Mouse (Mus musculus): Measurements from ENCODE around the gene Klrg1. TPM values are rescaled to one million over a fixed set of nuclear protein-coding genes. Genes with fewer than 3 reads are reported as not detected.

Klrg1 gene
- polyA plus RNA-seq, 1 experiment from 2014 or later = not detected

DNA sequence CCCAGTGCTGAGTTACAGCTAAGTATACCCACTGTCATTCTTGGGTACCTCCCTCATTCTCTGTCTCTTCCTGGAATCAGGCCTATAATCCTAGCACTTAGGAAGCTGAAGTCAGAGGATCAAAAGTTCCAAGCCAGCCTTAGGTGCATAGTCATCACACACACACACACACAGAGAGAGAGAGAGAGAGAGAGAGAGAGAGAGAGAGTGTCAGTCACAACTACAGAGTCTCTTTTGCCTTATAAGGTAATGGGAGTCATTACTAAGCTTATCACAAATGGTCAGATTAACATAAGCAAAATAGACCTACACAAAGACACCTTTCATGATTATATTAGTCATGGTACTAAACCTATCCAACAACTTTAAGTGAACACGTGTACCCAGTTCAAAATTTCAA, 6.6 kb upstream of the Klrg1 start:
- H3K4me3 ChIP-seq (ENCODE audit: low read length) = no peak overlapping the region
- no peak for ATAC-seq (replicated peaks; ENCODE audit: extremely low read depth, insufficient read depth, low FRiP score)
- 66% methylated on average over 1 of the region's 1 CpGs for WGBS
- no peak overlapping the region for H3K27ac ChIP-seq (ENCODE audit: low read length)
- H3K27me3 ChIP-seq (ENCODE audit: control insufficient read depth, insufficient read depth, low read length) = no peaks in the 10 kb centered on the region
- no peaks in the 10 kb centered on the region for H3K36me3 ChIP-seq (ENCODE audit: control insufficient read depth, insufficient read depth)
- no peak overlapping the region for H3K4me2 ChIP-seq (ENCODE audit: low read depth, low read length)
- H3K9ac ChIP-seq (ENCODE audit: low read length) = no peak overlapping the region
- H3K9me3 ChIP-seq (replicated peaks; ENCODE audit: control insufficient read depth, low read length) = no peaks in the 10 kb centered on the region
- H3K4me1 ChIP-seq (ENCODE audit: control insufficient read depth, insufficient read depth, low read length) = no peaks in the 10 kb centered on the region

DNA sequence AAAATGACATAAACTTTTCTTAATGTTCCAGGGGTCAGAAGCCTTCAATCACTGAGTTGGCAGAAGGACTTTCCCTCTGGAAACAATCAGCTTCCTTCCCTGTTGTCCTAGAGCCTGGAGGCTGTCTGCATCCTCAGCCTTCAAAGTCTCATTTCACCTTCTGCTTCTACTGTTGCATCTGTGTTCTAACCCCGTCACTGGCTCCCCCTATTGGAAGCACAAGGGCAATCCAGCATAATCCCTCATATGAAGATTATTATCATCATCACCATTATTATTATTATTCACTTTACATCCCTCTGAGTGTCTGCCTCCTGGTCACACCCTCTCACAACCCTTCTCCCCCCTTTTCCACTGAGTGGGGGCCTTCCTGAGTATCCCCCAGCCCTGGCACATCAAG, 5.6 kb upstream of the Klrg1 start:
- Histone ChIP-seq H3K36me3 (ENCODE audit: control insufficient read depth, insufficient read depth) (no peaks in the 10 kb centered on the region), H3K9ac (ENCODE audit: low read length) (no peak overlapping the region), H3K4me2 (ENCODE audit: low read depth, low read length) (no peak overlapping the region), H3K27ac (ENCODE audit: low read length) (no peak overlapping the region), H3K9me3 (replicated peaks; ENCODE audit: control insufficient read depth, low read length) (no peaks in the 10 kb centered on the region), H3K27me3 (ENCODE audit: control insufficient read depth, insufficient read depth, low read length) (no peaks in the 10 kb centered on the region), H3K4me1 (ENCODE audit: control insufficient read depth, insufficient read depth, low read length) (no peaks in the 10 kb centered on the region), H3K4me3 (ENCODE audit: low read length) (no peak overlapping the region)
- WGBS = 63% methylated on average over 1 of the region's 1 CpGs
- no peak for ATAC-seq (replicated peaks; ENCODE audit: extremely low read depth, insufficient read depth, low FRiP score)

GRCm38 (mm10) chr6:122284823-122285222, 2.1 kb upstream of the Klrg1 start:
- WGBS = 45% methylated on average over 1 of the region's 1 CpGs
- no peaks in the 10 kb centered on the region for H3K27me3 ChIP-seq (ENCODE audit: control insufficient read depth, insufficient read depth, low read length)
- H3K4me1 ChIP-seq (ENCODE audit: control insufficient read depth, insufficient read depth, low read length) = no peaks in the 10 kb centered on the region
- no peak overlapping the region for H3K9ac ChIP-seq (ENCODE audit: low read length)
- no peak overlapping the region for H3K27ac ChIP-seq (ENCODE audit: low read length)
- no peaks in the 10 kb centered on the region for H3K9me3 ChIP-seq (replicated peaks; ENCODE audit: control insufficient read depth, low read length)
- no peaks in the 10 kb centered on the region for H3K36me3 ChIP-seq (ENCODE audit: control insufficient read depth, insufficient read depth)
- ATAC-seq (replicated peaks; ENCODE audit: extremely low read depth, insufficient read depth, low FRiP score) = no peak
- H3K4me2 ChIP-seq (ENCODE audit: low read depth, low read length) = no peak overlapping the region
- H3K4me3 ChIP-seq (ENCODE audit: low read length) = no peak overlapping the region

- ATAC-seq (replicated peaks; ENCODE audit: extremely low read depth, insufficient read depth, low FRiP score) = no peak
- no peak overlapping the region for H3K4me3 ChIP-seq (ENCODE audit: low read length)
- H3K4me2 ChIP-seq (ENCODE audit: low read depth, low read length) = no peak overlapping the region
- no peaks in the 10 kb centered on the region for H3K36me3 ChIP-seq (ENCODE audit: control insufficient read depth, insufficient read depth)
- WGBS = 88% methylated on average over 4 of the region's 4 CpGs
- H3K27ac ChIP-seq (ENCODE audit: low read length) = no peak overlapping the region
- no peaks in the 10 kb centered on the region for H3K9me3 ChIP-seq (replicated peaks; ENCODE audit: control insufficient read depth, low read length)
- H3K4me1 ChIP-seq (ENCODE audit: control insufficient read depth, insufficient read depth, low read length) = no peaks in the 10 kb centered on the region
- no peaks in the 10 kb centered on the region for H3K27me3 ChIP-seq (ENCODE audit: control insufficient read depth, insufficient read depth, low read length)
- H3K9ac ChIP-seq (ENCODE audit: low read length) = no peak overlapping the region
Measured at GRCm38 (mm10) chr6:122284304-122284703, 1.6 kb upstream of the Klrg1 start.

- H3K4me3 ChIP-seq (ENCODE audit: low read length) = no peak overlapping the region
- no peak overlapping the region for H3K27ac ChIP-seq (ENCODE audit: low read length)
- no peaks in the 10 kb centered on the region for H3K36me3 ChIP-seq (ENCODE audit: control insufficient read depth, insufficient read depth)
- H3K9ac ChIP-seq (ENCODE audit: low read length) = no peak overlapping the region
- ATAC-seq (replicated peaks; ENCODE audit: extremely low read depth, insufficient read depth, low FRiP score) = no peak
- H3K27me3 ChIP-seq (ENCODE audit: control insufficient read depth, insufficient read depth, low read length) = no peaks in the 10 kb centered on the region
- H3K4me2 ChIP-seq (ENCODE audit: low read depth, low read length) = no peak overlapping the region
- no peaks in the 10 kb centered on the region for H3K4me1 ChIP-seq (ENCODE audit: control insufficient read depth, insufficient read depth, low read length)
- WGBS = 65% methylated on average over 2 of the region's 2 CpGs
- no peaks in the 10 kb centered on the region for H3K9me3 ChIP-seq (replicated peaks; ENCODE audit: control insufficient read depth, low read length)
Measured at GRCm38 (mm10) chr6:122283429-122283828, 747 bp upstream of the Klrg1 start.

DNA sequence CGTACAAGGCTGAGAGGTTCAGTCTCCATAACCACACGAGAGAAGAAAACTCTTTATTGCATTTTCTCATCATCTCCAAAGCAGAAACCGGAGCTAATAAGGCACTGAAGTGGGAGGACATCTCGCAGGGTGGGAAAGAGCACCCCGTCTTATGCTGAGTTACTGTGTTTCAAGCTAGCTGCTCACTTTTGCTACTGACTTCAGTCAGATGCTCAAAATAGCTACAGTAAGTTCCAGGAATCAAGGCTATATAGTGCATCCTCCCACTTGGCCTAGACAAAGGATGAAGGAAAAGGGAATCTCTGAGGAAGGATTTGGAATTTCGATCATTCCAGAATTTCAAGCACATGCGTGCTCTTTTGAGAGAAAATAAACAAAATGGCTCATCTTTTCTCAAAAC, 6.1 kb downstream of the Klrg1 start:
- H3K27me3 ChIP-seq (ENCODE audit: control insufficient read depth, insufficient read depth, low read length) = no peaks in the 10 kb centered on the region

DNA sequence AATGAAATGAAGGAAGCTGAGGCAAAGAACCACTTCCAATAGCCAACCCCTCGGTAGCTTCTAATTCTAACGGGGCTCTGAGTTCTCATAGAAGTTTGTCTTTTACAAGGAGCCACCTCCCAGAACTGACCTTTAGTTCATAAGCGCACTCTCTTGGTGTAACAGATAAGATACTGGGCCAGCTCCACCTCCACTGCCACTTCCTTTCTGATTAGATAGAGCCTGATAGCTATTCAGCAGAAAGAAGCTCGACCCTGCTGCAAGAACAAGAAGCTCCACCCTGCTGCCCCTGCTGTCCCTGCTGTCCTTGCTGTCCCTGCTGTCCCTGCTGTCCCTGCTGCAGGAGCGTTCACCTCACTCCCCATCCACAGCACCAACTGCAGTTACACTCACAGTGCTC, 8.1 kb downstream of the Klrg1 start:
- H3K9ac ChIP-seq (ENCODE audit: low read length) = no peak overlapping the region
- H3K4me2 ChIP-seq (ENCODE audit: low read depth, low read length) = no peak overlapping the region
- H3K4me3 ChIP-seq (ENCODE audit: low read length) = no peak overlapping the region
- 9% methylated on average over 5 of the region's 5 CpGs for WGBS
- H3K4me1 ChIP-seq (ENCODE audit: control insufficient read depth, insufficient read depth, low read length) = no peaks in the 10 kb centered on the region
- no peaks in the 10 kb centered on the region for H3K9me3 ChIP-seq (replicated peaks; ENCODE audit: control insufficient read depth, low read length)
- no peaks in the 10 kb centered on the region for H3K27me3 ChIP-seq (ENCODE audit: control insufficient read depth, insufficient read depth, low read length)
- ATAC-seq (replicated peaks; ENCODE audit: extremely low read depth, insufficient read depth, low FRiP score) = no peak
- no peak overlapping the region for H3K27ac ChIP-seq (ENCODE audit: low read length)
- H3K36me3 ChIP-seq (ENCODE audit: control insufficient read depth, insufficient read depth) = no peaks in the 10 kb centered on the region

More for the DNA sequence above, 6.1 kb downstream of the Klrg1 start:
- H3K4me2 ChIP-seq (ENCODE audit: low read depth, low read length) = no peak overlapping the region
- H3K36me3 ChIP-seq (ENCODE audit: control insufficient read depth, insufficient read depth) = no peaks in the 10 kb centered on the region
- WGBS = 78% methylated on average over 7 of the region's 7 CpGs
- H3K9me3 ChIP-seq (replicated peaks; ENCODE audit: control insufficient read depth, low read length) = no peaks in the 10 kb centered on the region
- no peaks in the 10 kb centered on the region for H3K4me1 ChIP-seq (ENCODE audit: control insufficient read depth, insufficient read depth, low read length)
- H3K9ac ChIP-seq (ENCODE audit: low read length) = no peak overlapping the region
- H3K4me3 ChIP-seq (ENCODE audit: low read length) = no peak overlapping the region
- no peak overlapping the region for H3K27ac ChIP-seq (ENCODE audit: low read length)
- ATAC-seq (replicated peaks; ENCODE audit: extremely low read depth, insufficient read depth, low FRiP score) = no peak

DNA sequence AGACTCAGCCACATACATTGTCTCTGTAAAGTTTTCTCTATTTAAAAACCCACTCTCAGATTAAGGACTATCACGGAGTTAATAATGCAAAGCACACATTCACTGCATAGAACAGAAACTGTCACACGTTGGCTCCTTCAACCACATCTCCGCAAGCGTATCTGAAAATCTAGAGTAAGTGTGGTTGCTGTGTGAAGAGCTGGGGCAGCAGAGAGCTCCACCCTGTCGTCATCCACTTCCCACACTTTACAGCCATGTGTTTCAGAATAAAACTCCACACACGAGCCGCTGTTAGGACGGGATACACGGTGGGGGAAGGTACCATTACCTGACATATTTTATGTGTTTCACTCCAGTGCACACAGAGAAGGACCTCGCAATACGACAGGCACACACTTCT, 12.5 kb downstream of the Klrg1 start:
- H3K4me1 ChIP-seq (ENCODE audit: control insufficient read depth, insufficient read depth, low read length) = no peaks in the 10 kb centered on the region
- H3K4me2 ChIP-seq (ENCODE audit: low read depth, low read length) = no peak overlapping the region
- H3K27me3 ChIP-seq (ENCODE audit: control insufficient read depth, insufficient read depth, low read length) = no peaks in the 10 kb centered on the region
- no peak overlapping the region for H3K4me3 ChIP-seq (ENCODE audit: low read length)
- WGBS = 59% methylated on average over 11 of the region's 11 CpGs
- no peaks in the 10 kb centered on the region for H3K36me3 ChIP-seq (ENCODE audit: control insufficient read depth, insufficient read depth)
- no peak overlapping the region for H3K27ac ChIP-seq (ENCODE audit: low read length)
- H3K9ac ChIP-seq (ENCODE audit: low read length) = no peak overlapping the region
- H3K9me3 ChIP-seq (replicated peaks; ENCODE audit: control insufficient read depth, low read length) = no peaks in the 10 kb centered on the region
- ATAC-seq (replicated peaks; ENCODE audit: extremely low read depth, insufficient read depth, low FRiP score) = no peak

- Histone ChIP-seq H3K9me3 (replicated peaks; ENCODE audit: control insufficient read depth, low read length) (no peaks in the 10 kb centered on the region), H3K4me1 (ENCODE audit: control insufficient read depth, insufficient read depth, low read length) (no peaks in the 10 kb centered on the region), H3K27me3 (ENCODE audit: control insufficient read depth, insufficient read depth, low read length) (no peaks in the 10 kb centered on the region), H3K9ac (ENCODE audit: low read length) (no peak overlapping the region), H3K4me3 (ENCODE audit: low read length) (no peak overlapping the region), H3K4me2 (ENCODE audit: low read depth, low read length) (no peak overlapping the region), H3K27ac (ENCODE audit: low read length) (no peak overlapping the region), H3K36me3 (ENCODE audit: control insufficient read depth, insufficient read depth) (no peaks in the 10 kb centered on the region)
- no peak for ATAC-seq (replicated peaks; ENCODE audit: extremely low read depth, insufficient read depth, low FRiP score)
- 84% methylated on average over 4 of the region's 4 CpGs for WGBS
Measured at GRCm38 (mm10) chr6:122269170-122269569, 13.5 kb downstream of the Klrg1 start.

- Histone ChIP-seq H3K9ac (ENCODE audit: low read length) (no peak overlapping the region), H3K4me1 (ENCODE audit: control insufficient read depth, insufficient read depth, low read length) (no peaks in the 10 kb centered on the region), H3K36me3 (ENCODE audit: control insufficient read depth, insufficient read depth) (no peaks in the 10 kb centered on the region), H3K4me3 (ENCODE audit: low read length) (no peak overlapping the region), H3K27ac (ENCODE audit: low read length) (no peak overlapping the region), H3K4me2 (ENCODE audit: low read depth, low read length) (no peak overlapping the region), H3K9me3 (replicated peaks; ENCODE audit: control insufficient read depth, low read length) (no peaks in the 10 kb centered on the region), H3K27me3 (ENCODE audit: control insufficient read depth, insufficient read depth, low read length) (no peaks in the 10 kb centered on the region)
- 15% methylated on average over 3 of the region's 3 CpGs for WGBS
- no peak; the same call in 1 of the 2 replicates for ATAC-seq (replicated peaks; ENCODE audit: extremely low read depth, insufficient read depth, low FRiP score)
Measured at GRCm38 (mm10) chr6:122268561-122268960, 14.1 kb downstream of the Klrg1 start.

All from heart, embryonic 16.5 days (tissue).